Mouse (Mus musculus) fibroblast of lung, adult 2 months (primary cell): Measurements from ENCODE around the gene Masp2.

Experiments
- DNase-seq: peaks from one replicate; pipeline ENCODE4 v3.0.0-alpha.2; 2011; ENCODE audit warnings: low read depth

Masp2 gene

DNA sequence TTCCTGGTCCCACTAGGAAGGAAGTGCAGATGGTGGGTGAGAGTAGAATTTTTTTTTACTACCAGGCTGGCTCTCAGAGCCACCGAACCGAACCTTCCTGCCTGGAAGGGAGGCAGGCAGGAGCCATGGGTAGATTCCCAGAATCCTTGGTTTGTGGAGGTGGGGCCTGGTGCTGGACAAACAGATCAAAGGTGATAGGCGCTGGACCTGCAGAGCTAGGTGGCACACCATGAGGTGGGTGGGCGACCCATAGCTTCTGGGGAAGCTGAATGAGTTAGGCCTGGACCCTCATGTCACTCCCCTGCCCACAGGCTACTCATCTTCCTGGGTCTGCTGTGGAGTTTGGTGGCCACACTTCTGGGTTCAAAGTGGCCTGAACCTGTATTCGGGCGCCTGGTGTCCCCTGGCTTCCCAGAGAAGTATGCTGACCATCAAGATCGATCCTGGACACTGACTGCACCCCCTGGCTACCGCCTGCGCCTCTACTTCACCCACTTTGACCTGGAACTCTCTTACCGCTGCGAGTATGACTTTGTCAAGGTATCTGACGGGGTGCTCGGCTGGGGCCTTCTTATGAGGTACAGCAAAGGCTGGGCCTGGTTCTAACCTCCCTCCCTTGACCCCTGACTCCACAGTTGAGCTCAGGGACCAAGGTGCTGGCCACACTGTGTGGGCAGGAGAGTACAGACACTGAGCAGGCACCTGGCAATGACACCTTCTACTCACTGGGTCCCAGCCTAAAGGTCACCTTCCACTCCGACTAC, at the start of gene Masp2:
TSS of gene Masp2 (plus strand) at position 198 of the 764 bp plus-strand sequence.
- no peak for DNase-seq

DNA sequence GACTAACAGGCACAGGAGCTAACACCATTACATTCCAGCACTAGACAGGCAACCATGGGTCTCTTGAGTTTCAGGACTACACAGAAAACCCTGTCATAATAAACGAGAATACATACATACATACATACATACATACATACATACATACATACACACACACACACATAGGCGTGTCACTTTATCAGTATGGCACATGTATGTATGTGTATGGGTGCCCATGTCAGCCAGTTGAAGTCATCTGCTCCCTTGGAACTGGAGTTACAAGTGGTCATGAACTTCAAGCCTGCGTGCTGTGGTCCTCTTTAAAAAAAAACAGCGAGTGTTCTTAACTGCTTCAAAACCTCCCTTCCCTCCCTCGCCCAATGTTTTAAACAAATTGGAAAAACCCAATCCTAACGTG, 44.6 kb upstream of the Masp2 start:
- DNase-seq = no peak

DNA sequence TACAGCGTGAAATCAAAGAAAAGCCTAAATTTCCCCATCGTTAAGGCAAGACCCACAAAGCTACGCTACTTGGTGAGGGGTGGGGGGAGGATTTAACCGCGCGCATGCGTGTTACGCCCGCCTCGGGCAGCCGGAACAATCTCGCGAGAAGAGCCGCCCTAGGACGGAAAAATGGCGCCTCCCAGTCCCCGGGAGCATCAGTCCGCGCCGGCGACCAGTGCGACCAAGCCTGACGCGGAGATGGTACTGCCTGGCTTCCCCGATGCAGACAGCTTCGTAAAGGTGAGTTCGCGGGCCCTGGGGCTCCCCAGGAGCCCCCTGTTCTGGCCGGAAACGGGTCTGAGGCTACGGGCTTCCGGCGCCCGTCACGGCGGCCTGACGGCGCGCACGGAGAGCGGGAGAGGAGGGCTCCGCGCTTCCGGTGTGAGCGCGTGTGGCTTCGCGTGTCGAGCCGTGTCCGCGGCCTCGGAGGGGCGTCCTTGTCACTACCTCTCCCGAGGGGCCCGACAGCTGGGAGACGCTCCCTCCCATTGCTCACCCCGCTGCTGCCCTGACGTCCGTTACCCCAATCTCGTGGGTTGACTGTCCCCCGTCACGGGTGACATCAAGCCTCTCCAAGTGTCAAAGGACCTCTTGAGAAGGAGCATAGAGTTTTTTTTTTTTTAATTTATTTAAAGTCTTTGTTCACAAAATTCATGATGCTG, 43.9 kb upstream of the Masp2 start, which contains the start of gene Exosc10:
TSS of gene Exosc10 (plus strand) at position 133 of the 704 bp plus-strand sequence.
- peak; percentile 67 for DNase-seq

DNA sequence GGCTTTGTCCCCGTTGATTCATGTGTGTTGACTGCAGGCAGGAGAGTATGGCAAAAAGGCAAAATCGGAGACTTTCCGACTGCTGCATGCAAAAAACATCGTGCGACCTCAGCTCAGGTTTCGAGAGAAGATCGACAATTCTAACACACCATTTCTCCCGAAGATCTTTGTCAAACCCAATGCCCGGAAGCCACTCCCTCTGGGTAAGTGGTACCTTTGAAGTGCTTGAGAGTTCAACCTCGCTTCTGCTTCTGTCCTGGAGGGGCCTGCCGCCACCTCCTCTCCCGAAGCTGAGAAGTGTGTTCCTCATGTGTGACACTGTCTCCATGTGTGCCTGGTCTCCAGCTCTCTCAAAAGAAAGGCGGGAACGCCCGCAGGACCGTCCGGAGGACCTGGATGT, 39.7 kb upstream of the Masp2 start:
- DNase-seq = no peak

DNA sequence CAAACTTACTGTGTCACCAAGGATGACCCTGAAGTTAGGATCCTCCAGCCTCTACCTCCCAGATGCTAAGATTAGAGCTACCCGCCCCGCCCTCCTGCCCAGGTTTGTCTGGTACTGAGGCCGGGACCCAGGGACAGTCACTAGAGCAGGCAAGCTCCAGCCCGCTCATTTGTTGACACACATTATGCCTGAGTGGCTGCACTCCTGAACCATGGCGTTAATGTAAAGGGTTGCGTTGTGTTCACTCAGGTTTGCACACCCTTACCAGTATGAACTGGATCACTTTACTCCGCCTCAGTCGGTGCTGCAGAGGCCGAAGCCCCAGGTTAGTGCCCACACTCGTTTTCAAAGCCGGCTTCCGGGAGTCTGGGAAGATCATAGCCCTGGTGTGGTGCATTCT, 38.8 kb upstream of the Masp2 start:
- no peak for DNase-seq

DNA sequence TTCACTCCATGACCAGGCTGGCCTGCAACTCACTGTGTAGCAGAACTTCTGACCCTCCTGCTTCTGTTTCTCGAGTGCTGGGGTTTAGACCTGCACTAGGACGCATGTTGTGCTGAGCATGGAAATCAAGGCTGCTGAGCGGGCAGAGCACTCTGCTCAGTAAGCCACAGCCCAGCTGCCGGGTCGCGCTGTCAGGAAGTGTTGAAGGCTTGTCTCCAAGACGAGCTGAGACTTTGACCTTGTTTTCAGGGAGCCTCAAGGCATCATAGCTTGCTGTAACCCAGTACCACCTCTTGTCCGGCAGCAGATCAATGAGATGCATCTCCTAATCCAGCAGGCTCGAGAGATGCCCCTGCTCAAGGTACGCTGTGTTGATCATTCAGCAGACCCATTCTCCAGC, 32.2 kb upstream of the Masp2 start:
- no peak for DNase-seq

DNA sequence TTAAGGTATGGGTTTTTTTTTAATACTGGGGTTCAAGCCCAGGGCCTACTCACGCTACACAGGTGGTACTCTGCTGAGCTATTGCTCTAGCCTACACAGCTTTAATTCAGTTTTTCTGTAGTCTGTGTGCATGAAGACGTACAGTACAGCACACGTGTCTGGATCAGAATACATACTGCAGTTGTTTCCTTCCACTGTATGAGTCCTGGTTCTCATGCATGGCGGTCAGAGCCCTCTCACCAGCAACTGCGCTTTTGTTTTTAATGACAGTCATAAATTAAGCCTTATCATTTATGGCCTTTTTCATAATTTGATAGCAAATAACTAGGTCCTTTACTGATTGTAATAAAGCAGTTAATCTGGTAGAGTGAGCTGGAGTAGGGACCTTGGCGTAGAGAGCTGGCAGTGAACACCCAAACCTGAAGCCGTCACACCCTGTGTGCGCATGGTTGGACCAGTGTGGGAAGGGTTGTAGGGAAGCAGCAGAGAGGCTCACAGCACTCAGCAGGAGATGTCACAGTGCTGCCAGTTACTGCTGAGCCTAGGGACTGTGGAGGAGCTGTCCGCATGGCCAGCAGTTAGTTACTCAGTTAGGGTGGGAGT, 31.6 kb upstream of the Masp2 start:
- DNase-seq = no peak

DNA sequence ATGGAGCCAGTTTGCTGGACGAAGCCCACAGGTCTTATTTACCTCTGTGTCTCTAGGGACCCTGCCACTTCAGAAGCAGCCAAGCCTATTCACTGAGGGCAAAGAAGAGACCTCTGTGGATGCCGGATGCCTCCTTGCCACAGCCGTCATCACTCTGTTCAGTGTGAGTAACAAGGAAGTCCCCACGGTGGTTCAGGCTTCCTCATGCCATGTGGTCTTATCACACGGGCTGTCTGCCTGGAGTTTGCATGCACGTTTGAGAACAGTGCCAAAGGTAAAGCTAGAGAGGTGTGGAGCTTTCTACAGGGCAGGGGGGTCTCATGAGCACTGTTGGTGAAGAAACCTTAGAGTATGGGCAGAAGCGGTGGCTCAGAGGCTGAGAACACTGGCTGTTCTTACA, 29.1 kb upstream of the Masp2 start:
- no peak for DNase-seq

DNA sequence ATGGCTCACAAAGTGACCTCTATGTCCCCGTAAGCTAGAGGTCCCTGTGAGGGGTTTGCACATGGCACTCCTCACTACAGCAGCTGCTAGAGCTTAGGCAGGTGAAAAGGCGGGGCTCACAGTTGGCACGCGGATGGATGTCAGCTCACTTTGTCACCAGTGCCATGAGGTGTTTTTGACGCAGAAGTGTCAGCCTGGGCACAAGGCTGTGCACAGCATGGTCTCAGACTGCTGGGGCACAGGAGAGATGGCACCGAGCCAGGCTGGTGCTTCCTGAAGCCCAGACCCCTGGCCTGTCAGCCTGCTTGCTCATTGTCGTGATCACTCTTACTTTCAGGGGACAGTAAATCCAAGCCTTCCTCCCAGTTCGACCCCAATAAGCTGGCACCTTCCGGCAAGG, 21.6 kb upstream of the Masp2 start:
- DNase-seq = no peak

DNA sequence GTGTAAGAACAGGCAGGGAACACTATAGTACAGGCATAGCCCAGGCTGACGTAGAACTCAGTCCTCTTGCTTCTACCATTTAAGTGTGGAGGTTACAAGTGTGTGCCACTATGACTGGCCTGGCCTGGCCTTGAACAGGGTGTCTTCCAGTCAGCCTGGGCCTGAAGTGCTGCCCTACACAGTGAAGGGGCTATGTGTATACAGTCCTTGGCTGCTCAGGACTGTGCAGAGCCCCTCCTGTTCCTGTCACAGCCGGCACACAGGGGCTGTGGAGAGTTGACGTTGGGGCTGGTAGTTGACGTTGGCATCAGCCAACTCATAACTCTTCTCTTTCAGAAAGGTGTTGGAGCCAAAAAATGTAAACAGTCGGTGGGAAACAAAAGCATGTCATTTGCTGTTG, 20.9 kb upstream of the Masp2 start:
- DNase-seq = no peak

DNA sequence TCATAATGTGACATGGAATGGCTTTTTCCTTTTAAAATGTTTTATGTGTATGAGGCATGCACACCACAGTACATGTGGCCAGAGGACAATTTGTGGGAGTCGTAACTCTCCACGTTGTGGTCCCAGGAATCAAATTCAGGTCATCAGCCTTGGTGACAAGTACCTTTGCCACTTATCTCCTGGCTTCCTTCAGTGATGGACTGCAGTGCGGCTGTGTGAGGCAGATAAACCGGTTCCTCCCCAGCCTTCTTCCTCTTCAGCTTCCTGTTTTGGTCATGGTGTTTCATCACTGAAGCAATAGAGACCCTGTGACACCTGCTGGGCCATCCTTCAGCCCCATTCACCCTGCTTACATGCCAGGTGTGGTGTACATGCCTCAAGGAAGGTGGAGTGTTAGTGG, 19.1 kb upstream of the Masp2 start:
- no peak for DNase-seq

DNA sequence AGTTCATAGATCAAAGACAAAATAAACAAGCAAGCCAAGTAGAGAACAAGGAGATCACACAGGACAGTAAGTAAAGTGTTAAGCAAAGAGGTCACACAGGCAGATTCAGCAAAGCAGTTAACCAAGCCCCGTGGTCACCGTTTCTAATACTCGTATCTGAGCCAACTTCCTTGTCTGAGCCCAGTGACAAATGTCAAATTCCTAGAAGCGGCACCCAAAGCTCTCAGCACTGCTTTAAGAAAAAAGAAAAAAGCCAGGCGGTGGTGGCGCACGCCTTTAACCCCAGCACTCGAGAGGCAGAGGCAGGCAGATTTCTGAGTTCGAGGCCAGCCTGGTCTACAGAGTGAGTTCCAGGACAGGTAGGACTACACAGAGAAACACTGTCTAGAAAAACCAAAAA, 15.7 kb upstream of the Masp2 start:
- no peak for DNase-seq

DNA sequence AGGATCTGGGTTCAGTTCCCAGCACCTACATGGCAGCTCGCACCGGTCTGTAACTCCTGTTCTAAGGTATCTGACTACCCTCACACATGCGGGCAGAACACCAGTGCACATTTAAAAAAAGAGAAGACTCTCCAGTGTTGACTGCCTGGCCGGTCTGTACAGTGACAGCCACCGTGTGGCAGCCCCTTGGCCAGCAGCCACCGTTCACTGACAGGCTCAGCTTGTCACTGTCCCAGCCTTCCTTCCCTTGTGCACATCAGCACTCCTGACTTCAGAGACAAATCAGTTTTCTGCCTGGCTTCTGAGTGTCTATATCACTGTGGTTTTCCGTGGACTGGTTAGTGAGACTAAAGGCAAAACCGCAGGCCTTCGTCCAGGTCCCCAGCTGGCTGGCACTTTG, 13.6 kb upstream of the Masp2 start:
- no peak for DNase-seq

DNA sequence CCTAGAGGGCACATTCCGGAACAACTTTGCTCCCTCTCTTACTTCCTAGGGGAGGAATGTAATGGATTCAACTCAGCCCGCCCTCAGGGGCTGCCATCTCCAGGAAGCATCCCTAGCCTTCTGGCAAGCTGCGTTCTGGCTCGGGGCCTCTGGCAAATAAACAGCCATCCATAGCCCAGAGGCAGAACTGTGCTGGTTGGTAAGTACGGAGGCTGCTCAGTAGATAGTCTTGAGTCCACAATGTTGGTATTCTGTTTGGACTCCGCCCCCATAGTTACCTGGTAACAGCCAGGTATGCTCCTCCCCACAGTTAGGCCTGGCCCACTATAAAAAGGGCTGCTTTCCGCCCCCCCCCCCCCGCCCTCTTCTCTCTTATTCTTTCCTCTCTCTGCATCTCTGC, 12.8 kb upstream of the Masp2 start:
- DNase-seq = no peak

DNA sequence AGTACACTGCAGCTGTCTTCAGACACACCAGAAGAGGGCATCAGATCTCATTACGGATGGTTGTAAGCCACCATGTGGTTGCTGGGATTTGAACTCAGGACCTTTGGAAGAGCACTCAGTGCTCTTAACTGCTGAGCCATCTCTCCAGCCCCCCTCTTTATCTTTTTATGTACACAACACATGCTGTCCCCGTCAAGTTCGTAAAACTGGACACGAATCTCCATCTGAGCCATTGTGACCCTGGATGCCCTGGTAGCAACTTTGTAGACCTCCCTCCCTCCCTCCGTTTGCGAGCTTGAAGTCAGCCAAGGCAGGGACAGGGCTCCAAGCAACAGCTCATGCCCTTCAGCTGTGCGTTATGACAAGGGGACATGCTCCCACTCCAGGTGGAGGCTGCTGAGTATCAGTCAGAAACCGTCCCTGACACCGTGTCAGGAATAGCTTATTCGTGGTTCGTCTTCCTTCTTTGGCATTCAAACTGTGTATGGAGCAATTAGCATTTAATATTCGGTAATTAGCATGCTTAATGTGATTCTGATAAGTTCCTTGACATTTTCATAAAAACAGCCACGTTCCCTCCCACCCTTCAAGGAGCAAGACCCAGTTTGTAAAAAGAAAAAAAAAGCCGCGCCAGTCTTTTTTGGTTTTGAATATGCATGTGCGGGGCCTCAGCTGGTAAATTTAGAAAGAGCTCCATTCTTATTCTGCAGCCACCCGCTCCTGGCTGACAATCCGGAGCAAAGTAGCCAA, 11.8 kb upstream of the Masp2 start:
- DNase-seq = no peak

DNA sequence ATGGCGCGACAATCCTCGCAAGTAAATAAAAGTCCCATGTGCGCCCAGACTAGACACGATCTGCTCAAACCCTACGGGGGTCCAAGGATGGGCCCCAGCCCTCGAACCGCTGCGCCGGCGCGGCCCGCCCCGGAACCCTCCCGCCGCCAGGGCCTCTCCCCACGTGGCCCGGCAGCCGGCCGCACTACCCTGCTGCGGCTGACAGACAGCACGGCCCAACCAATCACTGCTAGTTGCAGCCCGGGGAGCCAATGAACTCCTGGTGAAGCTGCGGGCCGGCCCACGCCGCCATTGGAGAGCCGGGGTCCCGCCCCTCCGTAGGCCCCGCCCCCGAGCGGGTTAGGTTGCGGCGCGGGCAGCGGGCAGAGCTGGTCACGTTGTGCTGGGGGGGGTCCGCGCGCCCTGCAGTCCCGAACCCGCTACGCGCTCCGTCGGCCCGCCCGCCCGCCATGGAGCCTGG, 11.2 kb upstream of the Masp2 start, which contains the start of gene Srm:
TSS of gene Srm (plus strand) at position 333 of the 460 bp plus-strand sequence.
- peak; percentile 89 for DNase-seq

DNA sequence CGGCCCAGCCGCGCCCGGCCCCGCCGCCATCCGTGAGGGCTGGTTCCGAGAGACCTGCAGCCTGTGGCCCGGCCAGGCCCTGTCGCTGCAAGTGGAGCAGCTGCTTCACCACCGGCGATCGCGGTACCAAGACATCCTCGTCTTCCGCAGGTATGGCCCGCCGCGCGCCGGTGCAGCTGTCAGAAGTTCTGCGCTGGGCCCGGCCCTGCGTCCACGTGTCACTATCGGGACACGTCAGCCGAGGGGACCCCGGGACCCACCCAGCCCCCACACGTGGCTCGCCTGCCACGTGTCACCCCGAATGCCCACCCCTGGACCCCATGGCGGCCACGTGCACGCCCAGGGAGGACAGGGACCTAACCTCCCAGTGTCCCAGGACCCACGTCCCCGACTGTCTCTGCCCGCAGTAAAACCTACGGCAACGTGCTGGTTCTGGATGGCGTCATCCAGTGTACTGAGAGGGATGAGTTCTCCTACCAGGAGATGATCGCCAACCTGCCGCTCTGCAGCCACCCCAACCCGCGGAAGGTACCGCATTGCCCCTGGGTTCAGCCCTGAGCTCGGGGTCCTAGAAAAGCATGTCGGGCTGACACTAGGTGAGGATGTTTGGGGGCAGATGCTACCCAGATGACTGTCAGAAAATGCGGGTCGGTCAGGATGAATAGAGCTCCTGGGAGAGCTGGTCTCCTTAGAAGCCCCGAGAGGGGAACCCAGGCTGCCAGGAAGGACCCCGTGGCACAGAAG, 10.5 kb upstream of the Masp2 start:
- no peak for DNase-seq

DNA sequence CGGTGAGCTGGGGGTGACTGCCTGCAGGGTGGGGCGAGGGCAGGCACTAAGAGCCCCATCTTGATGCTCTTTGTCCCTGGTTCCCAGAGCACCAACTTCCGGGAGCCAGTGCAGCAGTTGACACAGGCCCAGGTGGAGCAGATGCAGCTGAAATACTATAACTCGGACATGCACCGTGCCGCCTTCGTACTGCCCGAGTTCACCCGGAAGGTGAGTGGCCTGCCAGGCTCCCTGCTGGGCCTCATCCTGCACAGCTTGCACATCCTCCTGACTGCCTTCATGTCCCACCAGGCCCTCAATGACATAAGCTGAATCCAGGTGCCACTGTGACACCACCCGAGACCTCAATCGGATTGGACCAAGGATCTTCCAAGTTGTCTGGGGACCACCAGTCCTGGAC, 8.4 kb upstream of the Masp2 start:
- DNase-seq = no peak

DNA sequence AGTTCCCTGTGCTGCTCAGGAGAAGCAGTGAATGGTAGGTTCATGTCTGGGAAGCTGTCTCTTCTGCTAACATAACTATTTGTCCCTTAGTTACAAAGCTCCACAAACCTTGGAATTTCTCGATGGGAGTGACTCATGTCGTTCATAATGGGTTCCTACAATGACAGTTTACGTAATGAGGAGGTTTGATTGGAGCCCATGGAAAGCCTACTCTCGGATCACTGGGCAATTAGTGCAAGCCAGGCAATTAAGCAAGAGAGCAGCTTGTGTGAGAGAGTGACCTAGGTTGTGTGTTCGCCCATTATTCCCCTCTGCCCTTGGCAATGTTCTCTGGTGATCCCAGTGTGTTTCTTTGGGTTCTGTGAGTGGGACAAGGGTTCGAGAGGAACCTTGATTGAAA, 6.4 kb upstream of the Masp2 start:
- DNase-seq = no peak

DNA sequence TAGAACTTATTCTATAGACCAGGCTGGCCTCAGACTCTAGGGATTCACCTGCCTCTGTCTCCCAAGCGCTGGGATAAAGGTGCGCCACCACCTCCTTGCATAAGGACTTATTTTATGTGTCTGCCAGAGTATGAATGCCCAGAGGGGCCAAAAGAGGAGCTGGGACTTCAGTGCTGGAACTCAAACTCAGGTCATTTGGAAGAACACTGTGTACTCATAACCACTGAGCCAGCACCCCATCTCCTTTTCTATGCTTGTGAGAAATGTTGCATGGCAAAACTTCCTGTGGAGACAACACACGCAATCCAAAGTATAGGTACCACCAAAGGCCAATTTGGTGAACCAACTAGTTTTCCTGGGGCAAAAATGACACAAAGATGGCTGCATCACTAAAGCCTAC, 5.6 kb upstream of the Masp2 start:
- DNase-seq = no peak

DNA sequence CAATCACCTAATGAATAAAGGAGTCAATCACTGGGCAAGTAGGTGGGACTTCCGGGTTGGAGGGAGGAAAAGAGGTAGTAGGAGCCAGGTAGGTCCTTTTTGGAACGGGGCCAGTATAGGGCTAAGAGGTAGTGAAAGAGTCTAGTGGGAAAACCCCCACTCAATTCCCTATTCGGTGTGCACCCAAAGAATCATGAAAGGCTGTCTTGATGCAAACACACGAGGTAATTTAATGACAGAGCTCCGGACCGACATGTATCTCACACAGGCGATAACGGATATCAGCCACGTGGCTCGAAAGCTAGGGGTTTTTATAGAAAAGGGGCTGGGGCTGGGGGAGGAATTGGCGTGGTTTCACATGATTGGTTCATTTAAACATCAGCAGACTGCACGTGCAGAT, 3.5 kb upstream of the Masp2 start:
- no peak for DNase-seq

DNA sequence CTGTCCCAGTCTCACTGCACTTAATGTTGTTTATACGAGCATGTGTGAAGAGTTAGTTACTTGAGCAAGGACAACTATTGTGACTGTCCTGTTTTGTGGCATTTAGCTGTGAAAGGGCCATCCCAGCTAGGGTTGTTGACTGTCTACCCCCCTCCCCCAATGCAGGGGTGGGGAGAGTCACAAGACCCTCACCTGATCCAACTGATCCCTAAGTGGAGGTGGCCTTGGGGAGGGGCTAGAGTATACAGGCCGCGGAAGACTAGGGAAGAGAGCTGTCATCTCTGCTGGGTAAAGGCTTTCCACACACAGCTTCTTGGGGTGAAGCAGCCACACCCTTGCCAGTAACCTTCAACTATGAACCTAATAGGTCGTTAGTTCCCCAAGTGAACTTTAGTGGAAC, 2.0 kb upstream of the Masp2 start:
- no peak for DNase-seq
